Mouse (Mus musculus) effector memory CD4-positive, alpha-beta T cell, adult 5 months (primary cell): ENCODE measurements around the gene Pdha2. TPM values are rescaled to one million over a fixed set of nuclear protein-coding genes. Genes with fewer than 3 reads are reported as not detected.

ENCODE experiments used
- polyA plus RNA-seq: library from polyadenylated mRNA; unstranded; fragments of 100-300 nt; shearing (Covaris generic); gene quantifications from one replicate; pipeline ENCODE4 v1.2.1, GENCODE M21; 2017

The Pdha2 gene
- not detected for polyA plus RNA-seq

DNA sequence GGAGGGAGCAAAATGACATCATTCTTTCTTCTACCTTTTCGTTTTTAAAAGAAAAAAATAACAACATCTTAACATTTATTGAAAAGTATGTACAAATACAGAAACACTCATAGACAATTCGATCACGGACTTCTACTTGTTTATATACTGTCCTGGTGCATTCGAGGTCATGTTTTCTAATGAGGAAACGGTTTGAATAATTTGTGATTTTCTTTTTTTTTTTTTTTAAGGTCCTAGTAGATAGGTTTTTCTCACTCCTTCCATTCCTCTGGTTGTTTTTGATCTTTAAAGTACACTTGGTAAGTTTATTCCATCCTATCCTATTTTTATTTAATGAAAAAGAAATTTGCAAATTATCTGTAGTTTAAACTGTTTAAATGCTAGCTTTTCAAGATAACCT lies at the start of gene Pdha2:
Gene Pdha2 (minus strand): TSS at position 101 of the 400 bp plus-strand sequence.

